ENCODE assay signal across 7 mouse cellular contexts in the genomic region with DNA sequence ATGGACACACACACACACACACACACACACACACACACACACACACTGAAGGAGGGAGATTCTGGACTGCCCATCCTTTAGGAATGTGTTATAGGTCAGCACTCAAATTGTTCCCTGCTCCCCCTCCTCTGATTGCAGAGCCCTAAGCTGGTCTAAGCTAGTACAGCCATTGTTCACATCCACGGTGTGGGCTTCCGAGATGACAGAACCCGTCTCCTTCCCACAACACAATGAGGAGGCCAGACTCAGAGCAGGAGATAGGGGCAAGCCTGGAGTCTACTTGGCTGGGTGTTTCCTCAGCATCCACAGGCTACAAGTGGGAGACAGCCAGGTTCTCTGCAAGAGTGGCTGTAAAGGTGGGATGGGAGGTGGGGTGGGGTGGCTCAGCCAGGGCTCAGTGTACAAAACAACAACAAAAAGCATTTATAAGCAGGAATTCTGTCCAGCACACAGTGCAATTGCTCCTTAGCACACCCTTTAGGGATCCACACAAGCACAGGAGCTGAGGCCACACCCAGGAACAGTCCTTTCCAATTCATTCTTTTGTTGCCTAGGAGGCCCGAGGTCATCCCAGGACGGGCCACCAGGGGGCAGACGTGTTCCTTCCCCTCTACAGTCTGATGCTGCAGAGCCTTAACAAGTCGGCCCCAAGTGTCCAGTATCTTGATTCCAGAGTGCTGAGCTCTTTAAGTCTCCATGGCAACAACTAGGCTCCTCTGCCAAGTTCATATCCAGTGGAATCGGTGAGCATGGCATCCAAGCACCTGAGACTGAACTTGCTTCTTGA. TPM values are rescaled to one million over a fixed set of nuclear protein-coding genes. Genes with fewer than 3 reads are reported as not detected.
A peak's percentile ranks its signal among the peaks of the same experiment; 100 is the strongest.
DNase-seq lines count a peak whose midpoint lies in the region; ATAC-seq and TF ChIP-seq lines count a peak whose summit lies in the region.

No protein-coding gene starts in this region.

- no peaks in the 10 kb centered on the region for H3K36me3 ChIP-seq in embryonic facial prominence, embryonic 10.5 days (replicated peaks)
- H3K36me3 ChIP-seq in limb, embryonic 10.5 days: no peaks in the 10 kb centered on the region
- H3K36me3 ChIP-seq in midbrain, embryonic 13.5 days: no peaks in the 10 kb centered on the region
- H3K36me3 ChIP-seq in small intestine, adult 2 months (ENCODE audit: control insufficient read depth, insufficient read depth, low read length): peaks cover 12% of the 10 kb centered on the region

- peak; percentile 95 for TF ChIP-seq CTCF in small intestine, adult 2 months (IDR thresholded peaks at IDR 0.05; ENCODE audit: extremely low read depth, insufficient read length, insufficient replicate concordance, low read depth, low read length)

- no peak overlapping the region for H3K4me3 ChIP-seq in embryonic facial prominence, embryonic 10.5 days
- no peak overlapping the region for H3K4me3 ChIP-seq in limb, embryonic 10.5 days
- no peak overlapping the region for H3K4me3 ChIP-seq in midbrain, embryonic 13.5 days (replicated peaks)
- H3K4me3 ChIP-seq in small intestine, adult 2 months (ENCODE audit: low read depth, low read length): no peak overlapping the region

- peak overlapping the region; percentile 59 for H3K27ac ChIP-seq in embryonic facial prominence, embryonic 10.5 days (replicated peaks)
- peak overlapping the region; percentile 68; the same call in 1 of the 2 replicates for H3K27ac ChIP-seq in limb, embryonic 10.5 days
- no peak overlapping the region for H3K27ac ChIP-seq in midbrain, embryonic 13.5 days
- H3K27ac ChIP-seq in small intestine, adult 2 months (ENCODE audit: insufficient read depth, low read depth, low read length): no peak overlapping the region

- DNase-seq in adrenal gland, adult 8-10 months: peak; percentile 83
- peak; percentile 93 for DNase-seq in embryonic facial prominence, embryonic 10.5 days (ENCODE audit: low spot score)
- DNase-seq in heart, adult 18-20 months: peak; percentile 93 to 97
- DNase-seq in kidney, adult 18-20 months: peak; percentile 93
- DNase-seq in limb, embryonic 10.5 days (ENCODE audit: low spot score): peak; percentile 95

- no peak overlapping the region for H3K4me2 ChIP-seq in midbrain, embryonic 13.5 days (replicated peaks)

- H3K9me3 ChIP-seq in embryonic facial prominence, embryonic 10.5 days: no peaks in the 10 kb centered on the region
- H3K9me3 ChIP-seq in limb, embryonic 10.5 days (replicated peaks): no peaks in the 10 kb centered on the region
- H3K9me3 ChIP-seq in midbrain, embryonic 13.5 days: no peaks in the 10 kb centered on the region

- no peak for TF ChIP-seq POLR2A in small intestine, adult 2 months (IDR thresholded peaks at IDR 0.05; ENCODE audit: low read depth, low read length)

- peaks cover 17% of the 10 kb centered on the region for H3K4me1 ChIP-seq in embryonic facial prominence, embryonic 10.5 days
- H3K4me1 ChIP-seq in limb, embryonic 10.5 days: peaks cover 20% of the 10 kb centered on the region
- H3K4me1 ChIP-seq in midbrain, embryonic 13.5 days (replicated peaks): no peaks in the 10 kb centered on the region; the same call in 1 of the 2 replicates
- no peaks in the 10 kb centered on the region; the same call in 1 of the 2 replicates for H3K4me1 ChIP-seq in small intestine, adult 2 months (ENCODE audit: control insufficient read depth, insufficient read depth, insufficient read length, low read length)

- no peak overlapping the region for H3K9ac ChIP-seq in midbrain, embryonic 13.5 days (replicated peaks)

- ATAC-seq in midbrain, embryonic 13.5 days: peak; percentile 90

- no peaks in the 10 kb centered on the region for H3K27me3 ChIP-seq in embryonic facial prominence, embryonic 10.5 days (replicated peaks; ENCODE audit: low read depth, poor library complexity, severe bottlenecking)
- no peaks in the 10 kb centered on the region for H3K27me3 ChIP-seq in limb, embryonic 10.5 days (ENCODE audit: low read depth, poor library complexity, severe bottlenecking)
- H3K27me3 ChIP-seq in midbrain, embryonic 13.5 days: no peaks in the 10 kb centered on the region
- no peaks in the 10 kb centered on the region for H3K27me3 ChIP-seq in small intestine, adult 2 months (ENCODE audit: control insufficient read depth, insufficient read depth, low read length)

- 37% methylated on average over 8 of the region's 8 CpGs for WGBS in embryonic facial prominence, embryonic 10.5 days
- 36% methylated on average over 8 of the region's 8 CpGs for WGBS in limb, embryonic 10.5 days
- WGBS in midbrain, embryonic 13.5 days: 30% methylated on average over 8 of the region's 8 CpGs
- WGBS in small intestine, adult 2 months: 36% methylated on average over 8 of the region's 8 CpGs

RNA-seq across cellular contexts. Expression of gene Vps13d, which starts 19.4 kb away (rescaled TPM):
- 10 to 100 TPM; 62.6 to 84.7 (median 81.4) TPM for total RNA-seq in adrenal gland, adult 8-10 months (2022)
- 4.5 and 5.2 TPM in 2 replicates for polyA plus RNA-seq in embryonic facial prominence, embryonic 10.5 days (2016; fragmentation: Nextera tagmentation; extraction: Ambion mirVana)
- 10 to 100 TPM; 75.5 to 76.4 TPM for total RNA-seq in heart, adult 18-20 months (2021)
- 6.3 and 8.7 TPM in 2 replicates for polyA plus RNA-seq in limb, embryonic 10.5 days (2016; fragmentation: Nextera tagmentation; extraction: Ambion mirVana)
- 8.1 and 9.4 TPM in 2 replicates for polyA plus RNA-seq in midbrain, embryonic 13.5 days (2015; fragmentation: Nextera tagmentation; extraction: Ambion mirVana)
- 5.0 and 11.9 TPM in 2 replicates for polyA plus RNA-seq in small intestine, adult 2 months (2012; rRNA removed)

RNA-seq across cellular contexts. Expression of gene Tnfrsf1b, which starts 32.5 kb away (rescaled TPM):
- total RNA-seq in adrenal gland, adult 8-10 months (2022): 10 to 100 TPM in 2 of 4 experiments, 1 to 10 TPM in 2; 6.9 to 17.0 (median 11.6) TPM
- polyA plus RNA-seq in embryonic facial prominence, embryonic 10.5 days (2016; fragmentation: Nextera tagmentation; extraction: Ambion mirVana): 1.6 and 1.9 TPM in 2 replicates
- total RNA-seq in heart, adult 18-20 months (2021): 1 to 10 TPM; 6.5 to 6.6 TPM
- polyA plus RNA-seq in limb, embryonic 10.5 days (2016; fragmentation: Nextera tagmentation; extraction: Ambion mirVana): 1.9 and 2.1 TPM in 2 replicates
- 1.8 and 2.0 TPM in 2 replicates for polyA plus RNA-seq in midbrain, embryonic 13.5 days (2015; fragmentation: Nextera tagmentation; extraction: Ambion mirVana)
- 13.5 and 14.2 TPM in 2 replicates for polyA plus RNA-seq in small intestine, adult 2 months (2012; rRNA removed)

Comparison
In these comparisons a context has a peak if more than half of its experiments do, and no peak if none do; other contexts are left out.
1. H3K27ac ChIP-seq: peak in embryonic facial prominence, embryonic 10.5 days (single experiment) and limb, embryonic 10.5 days (single experiment); none in midbrain, embryonic 13.5 days (single experiment) and small intestine, adult 2 months (single experiment).
2. Peak in every context shown above with its lines, with median percentiles within 50 percentile points of each other: DNase-seq.